Mouse (Mus musculus) hindbrain, embryonic 14.5 days (tissue): ENCODE results near the gene Suox. TPM values are rescaled to one million over a fixed set of nuclear protein-coding genes. Genes with fewer than 3 reads are reported as not detected.

Source experiments
- ATAC-seq: fragments of 200-750 bp; cut with Nextera tagmentation; 2 replicates; pipeline ENCODE4 v1.8.0; 2017; ENCODE audit warnings: moderate number of reproducible peaks, mild to moderate bottlenecking, moderate TSS enrichment, moderate library complexity; ENCODE audit not compliant: low FRiP score
- DNase-seq: peaks from one replicate; pipeline ENCODE4 v3.0.0-alpha.2; 2015; ENCODE audit warnings: low spot score
- H3K27ac ChIP-seq: fragments of 300-500 bp; sonication (generic); 2 replicates; pipeline ENCODE4 v1.5.1; 2014; ENCODE audit warnings: mild to moderate bottlenecking, moderate library complexity
- H3K27me3 ChIP-seq: fragments of 300-500 bp; sonication (generic); 2 replicates; pipeline ENCODE4 v1.6.1; 2014; ENCODE audit warnings: mild to moderate bottlenecking, low read length, mixed read lengths; ENCODE audit not compliant: control insufficient read depth, insufficient read depth
- H3K36me3 ChIP-seq: fragments of 300-500 bp; sonication (generic); replicated peaks from 2 replicates; pipeline ENCODE4 v1.6.1; 2014; ENCODE audit not compliant: control insufficient read depth, insufficient read depth
- H3K4me1 ChIP-seq: fragments of 300-500 bp; sonication (generic); replicated peaks from 2 replicates; pipeline ENCODE4 v1.6.1; 2014; ENCODE audit warnings: antibody characterized with exemption, low read length, mixed read lengths; ENCODE audit not compliant: control insufficient read depth, insufficient read depth
- H3K4me2 ChIP-seq: fragments of 300-500 bp; sonication (generic); replicated peaks from 2 replicates; pipeline ENCODE4 v1.6.1; 2014; ENCODE audit warnings: mild to moderate bottlenecking, moderate library complexity
- H3K4me3 ChIP-seq: fragments of 300-500 bp; sonication (generic); replicated peaks from 2 replicates; pipeline ENCODE4 v1.5.1; 2014; ENCODE audit warnings: mild to moderate bottlenecking, low read length
- H3K9ac ChIP-seq: fragments of 300-500 bp; sonication (generic); 2 replicates; pipeline ENCODE4 v1.6.1; 2014
- H3K9me3 ChIP-seq: fragments of 300-500 bp; sonication (generic); 2 replicates; pipeline ENCODE4 v1.6.1; 2016; ENCODE audit warnings: low read length; ENCODE audit not compliant: control insufficient read depth
- WGBS: fragments of 180-500 bp; shearing (Covaris S2); extraction: QIAGEN DNeasy Blood & Tissue Kit; methylation state at CpG from one replicate; pipeline ENCODE4 v1.1.7; 2014; 5-methylcytosine and 5-hydroxymethylcytosine counted together
- polyA plus RNA-seq: library from polyadenylated mRNA; unstranded; fragments of >200 nt; fragmentation: Nextera tagmentation; extraction: Ambion mirVana; gene quantifications from 2 replicates; pipeline ENCODE4 v1.2.1, GENCODE M21; 2014

Suox gene
- polyA plus RNA-seq, 1 experiment from 2014 or later, result 11.5 TPM

- Histone ChIP-seq H3K4me2 (no peak overlapping the region), H3K27me3 (no peaks in the 10 kb centered on the region), H3K4me1 (peaks cover 12% of the 10 kb centered on the region), H3K9me3 (no peaks in the 10 kb centered on the region), H3K27ac (no peak overlapping the region), H3K36me3 (no peaks in the 10 kb centered on the region), H3K4me3 (no peak overlapping the region), H3K9ac (no peak overlapping the region)
- DNase-seq (no peak), ATAC-seq (no peak)
- WGBS, result 99% methylated on average over 2 of the region's 2 CpGs
These were observed 8.1 kb downstream of the Suox start for GRCm38 (mm10) chr10:128665806-128666205.

- Histone ChIP-seq H3K36me3 (no peaks in the 10 kb centered on the region), H3K4me1 (peaks cover 12% of the 10 kb centered on the region), H3K9me3 (no peaks in the 10 kb centered on the region), H3K4me3 (no peak overlapping the region), H3K9ac (no peak overlapping the region), H3K27ac (no peak overlapping the region), H3K27me3 (no peaks in the 10 kb centered on the region), H3K4me2 (no peak overlapping the region)
- ATAC-seq, result no peak
- no peak for DNase-seq
- WGBS, result 93% methylated on average over 3 of the region's 3 CpGs
These were observed 8.6 kb downstream of the Suox start for GRCm38 (mm10) chr10:128665307-128665706.

GRCm38 (mm10) chr10:128664808-128665207 lies 9.1 kb downstream of the Suox start:
- Histone ChIP-seq H3K27ac (no peak overlapping the region), H3K4me1 (peaks cover 12% of the 10 kb centered on the region), H3K4me3 (no peak overlapping the region), H3K9ac (no peak overlapping the region), H3K36me3 (no peaks in the 10 kb centered on the region), H3K9me3 (no peaks in the 10 kb centered on the region), H3K4me2 (no peak overlapping the region), H3K27me3 (no peaks in the 10 kb centered on the region)
- 77% methylated on average over 3 of the region's 3 CpGs for WGBS
- DNase-seq, result no peak
- no peak for ATAC-seq

GRCm38 (mm10) chr10:128663441-128664220 lies 10.2 kb downstream of the Suox start:
- H3K27ac ChIP-seq, result no peak overlapping the region
- DNase-seq (no peak), ATAC-seq (no peak)
- H3K9me3 ChIP-seq, result no peaks in the 10 kb centered on the region
- H3K9ac ChIP-seq, result no peak overlapping the region
- peaks cover 11% of the 10 kb centered on the region for H3K4me1 ChIP-seq
- H3K27me3 ChIP-seq, result no peaks in the 10 kb centered on the region
- 75% methylated on average over 5 of the region's 5 CpGs for WGBS
- no peak overlapping the region for H3K4me3 ChIP-seq
- no peak overlapping the region for H3K4me2 ChIP-seq
- no peaks in the 10 kb centered on the region for H3K36me3 ChIP-seq

DNA sequence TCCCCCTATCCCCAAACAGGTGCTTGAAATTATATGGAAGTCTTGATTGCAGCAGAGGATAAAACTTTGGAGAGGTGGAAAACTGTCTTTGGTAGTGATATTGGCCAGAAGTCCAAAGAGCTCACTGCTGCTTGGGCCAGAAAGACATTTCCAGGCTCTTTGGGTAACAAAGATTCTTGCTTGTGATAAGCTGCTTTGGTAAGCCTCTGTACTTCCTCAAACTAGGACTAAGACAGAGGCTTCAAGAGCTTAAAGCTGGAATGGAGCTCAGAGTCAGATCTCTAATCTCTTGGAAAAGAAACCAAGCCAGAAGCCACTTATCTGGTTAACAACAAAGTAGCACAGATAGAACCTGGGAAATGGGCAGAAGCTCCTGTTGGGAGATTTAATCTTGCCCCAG lies 11.4 kb downstream of the Suox start:
- no peak overlapping the region for H3K4me2 ChIP-seq

GRCm38 (mm10) chr10:128659490-128659889 lies 14.4 kb downstream of the Suox start:
- Histone ChIP-seq H3K4me2 (no peak overlapping the region), H3K4me1 (no peaks in the 10 kb centered on the region), H3K9me3 (no peaks in the 10 kb centered on the region), H3K27ac (no peak overlapping the region), H3K9ac (no peak overlapping the region), H3K36me3 (no peaks in the 10 kb centered on the region), H3K4me3 (no peak overlapping the region), H3K27me3 (no peaks in the 10 kb centered on the region)
- no peak for ATAC-seq
- no peak for DNase-seq
- WGBS, result 37% methylated on average over 9 of the region's 9 CpGs

More for the DNA sequence above, 11.4 kb downstream of the Suox start:
- no peak overlapping the region for H3K4me3 ChIP-seq
- H3K27me3 ChIP-seq, result no peaks in the 10 kb centered on the region
- H3K27ac ChIP-seq, result no peak overlapping the region
- no peak for DNase-seq
- H3K9ac ChIP-seq, result no peak overlapping the region
- no peaks in the 10 kb centered on the region for H3K4me1 ChIP-seq
- ATAC-seq, result no peak
- H3K9me3 ChIP-seq, result no peaks in the 10 kb centered on the region
- H3K36me3 ChIP-seq, result no peaks in the 10 kb centered on the region

DNA sequence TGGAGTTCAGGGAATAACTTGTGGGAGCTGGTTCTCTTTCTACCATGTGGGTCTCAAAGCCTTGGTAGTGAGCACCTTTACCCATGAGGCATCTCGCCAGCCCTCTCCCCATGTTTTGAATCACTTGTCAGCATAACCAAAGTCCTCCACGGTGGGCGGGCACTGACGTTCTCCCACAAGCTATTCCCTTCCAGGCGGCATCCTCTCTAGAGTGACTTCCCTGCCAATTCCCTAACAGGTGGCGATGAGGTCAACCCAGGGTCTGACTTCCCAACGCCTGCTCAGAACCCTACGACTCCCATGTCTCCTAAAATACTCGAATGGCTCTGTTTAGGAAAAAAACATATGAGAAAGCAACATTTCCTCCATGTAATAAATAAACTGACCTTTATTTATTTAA lies 16.0 kb downstream of the Suox start:
- H3K27ac ChIP-seq, result no peak overlapping the region
- no peak for DNase-seq
- H3K4me1 ChIP-seq, result no peaks in the 10 kb centered on the region
- no peak overlapping the region for H3K4me3 ChIP-seq
- H3K9me3 ChIP-seq, result no peaks in the 10 kb centered on the region
- ATAC-seq, result no peak
- H3K27me3 ChIP-seq, result no peaks in the 10 kb centered on the region
- no peaks in the 10 kb centered on the region for H3K36me3 ChIP-seq
- no peak overlapping the region for H3K9ac ChIP-seq
- 61% methylated on average over 9 of the region's 9 CpGs for WGBS
- no peak overlapping the region for H3K4me2 ChIP-seq

DNA sequence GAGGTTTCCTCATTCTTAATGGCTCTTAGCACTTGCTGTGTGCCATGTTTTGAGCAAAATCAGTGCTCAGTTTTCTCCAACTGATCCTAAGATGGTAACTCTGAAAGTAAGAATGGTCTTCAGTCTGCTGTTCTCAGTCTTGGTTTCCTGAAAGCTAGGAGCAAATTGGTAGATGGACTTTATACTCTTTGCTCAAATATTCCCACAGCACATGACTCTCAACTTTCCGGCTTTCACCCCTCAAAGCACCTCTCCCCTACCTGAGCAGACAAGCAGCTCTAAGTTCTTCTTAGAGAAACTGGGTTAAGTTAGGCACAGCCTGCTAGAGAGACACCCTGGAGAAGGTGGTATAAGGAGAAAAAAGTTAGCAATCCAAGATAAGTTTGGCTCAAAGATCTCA lies 17.1 kb downstream of the Suox start:
- no peak for ATAC-seq
- H3K9me3 ChIP-seq, result no peaks in the 10 kb centered on the region
- H3K9ac ChIP-seq, result no peak overlapping the region
- H3K4me3 ChIP-seq, result no peak overlapping the region
- DNase-seq, result no peak
- H3K27ac ChIP-seq, result no peak overlapping the region
- WGBS, result 92% methylated on average over 1 of the region's 1 CpGs
- H3K4me2 ChIP-seq, result no peak overlapping the region
- H3K27me3 ChIP-seq, result no peaks in the 10 kb centered on the region
- H3K4me1 ChIP-seq, result no peaks in the 10 kb centered on the region
- no peaks in the 10 kb centered on the region for H3K36me3 ChIP-seq

GRCm38 (mm10) chr10:128655254-128655653 lies 18.6 kb downstream of the Suox start:
- H3K27ac ChIP-seq, result no peak overlapping the region
- H3K27me3 ChIP-seq, result no peaks in the 10 kb centered on the region
- no peaks in the 10 kb centered on the region for H3K9me3 ChIP-seq
- DNase-seq (no peak), ATAC-seq (no peak)
- H3K36me3 ChIP-seq, result no peaks in the 10 kb centered on the region
- no peak overlapping the region for H3K9ac ChIP-seq
- no peak overlapping the region for H3K4me3 ChIP-seq
- 90% methylated on average over 3 of the region's 3 CpGs for WGBS
- H3K4me1 ChIP-seq, result no peaks in the 10 kb centered on the region
- H3K4me2 ChIP-seq, result no peak overlapping the region

DNA sequence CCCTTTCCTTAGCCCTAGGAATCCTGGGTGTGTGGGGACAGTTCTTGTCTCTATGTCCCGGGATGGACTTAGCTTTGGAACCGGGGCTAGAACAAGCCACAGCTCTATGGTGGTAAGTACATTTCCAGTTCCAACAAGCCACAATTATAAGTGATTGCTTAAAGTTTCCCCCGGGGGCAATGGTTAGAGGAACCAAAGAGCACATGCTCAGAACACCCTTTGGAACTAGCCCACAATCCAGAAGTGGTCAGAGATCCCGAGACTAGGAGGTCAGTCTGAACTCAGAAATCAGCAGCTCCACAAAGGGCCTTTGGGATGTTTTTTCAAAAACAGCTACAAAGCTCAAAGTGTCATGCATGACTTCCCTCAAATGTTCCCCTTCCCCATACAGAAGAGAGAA lies 20.0 kb downstream of the Suox start:
- Histone ChIP-seq H3K27ac (no peak overlapping the region), H3K4me3 (no peak overlapping the region), H3K9ac (no peak overlapping the region), H3K4me2 (no peak overlapping the region), H3K4me1 (no peaks in the 10 kb centered on the region), H3K9me3 (no peaks in the 10 kb centered on the region), H3K36me3 (no peaks in the 10 kb centered on the region), H3K27me3 (no peaks in the 10 kb centered on the region)
- no peak for DNase-seq
- 74% methylated on average over 4 of the region's 4 CpGs for WGBS
- no peak for ATAC-seq
